Mouse (Mus musculus) lung, postnatal 25 days (tissue): ENCODE measurements around the gene C3.
A peak's percentile ranks its signal among the peaks of the same experiment; 100 is the strongest.

Experiments used
- DNase-seq: peaks from one replicate; pipeline ENCODE4 v3.0.0; 2022; ENCODE audit warnings: low spot score

The C3 gene

GRCm38 (mm10) chr17:57166800-57167791 is 60.8 kb downstream of the C3 start:
- DNase-seq: peak; percentile 84
